Mouse (Mus musculus): ENCODE data around the gene Chat.

GRCm38 (mm10) chr14:32482061-32482460 is 16.3 kb upstream of the Chat start:
- TF ChIP-seq CTCF (IDR thresholded peaks at IDR 0.05; ENCODE audit: low read depth) (peak; percentile 94), EP300 (optimal IDR thresholded peaks at IDR 0.05) (no peak)
